ENCODE assay signal across 16 mouse cellular contexts in the genomic region with DNA sequence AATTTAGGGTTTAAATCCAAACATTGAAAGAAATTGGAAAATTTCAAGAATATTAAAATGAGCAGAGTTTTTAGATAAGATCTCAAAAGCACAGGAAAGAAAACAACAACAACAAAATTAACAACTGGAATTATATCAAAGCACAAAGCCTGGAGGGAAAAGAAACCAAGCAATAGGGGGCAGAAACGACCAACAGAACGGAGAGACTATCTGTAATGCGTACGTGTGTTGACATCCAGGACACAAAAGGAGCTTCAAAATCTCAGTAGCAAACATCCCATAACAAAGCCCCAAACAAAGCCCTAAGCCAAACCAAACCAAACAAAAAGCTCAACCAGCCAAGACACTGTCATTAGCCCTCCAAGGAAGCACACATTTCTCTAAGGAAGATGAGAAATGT.
"Had no signal": no experiment of that assay in that cellular context is flagged by ENCODE, and none has a peak within 500 bp of the region (broad histone marks: within the 10 kb centered on the region; RNA-seq: fewer than 3 reads in every experiment).

No protein-coding gene starts in this region.

- DNase-seq: kidney, adult 2 months; kidney, postnatal 14 days; kidney, postnatal 4 days; layer of hippocampus, adult 9-11 months; layer of hippocampus, postnatal 36 days; lung, postnatal 14 days; lung, postnatal 4 days; midbrain, embryonic 14.5 days; thymus, adult 18-20 months; thymus, postnatal 36 days had no signal

- H3K9me3 ChIP-seq: kidney, embryonic 15.5 days; lung, embryonic 15.5 days; stomach, embryonic 15.5 days had no signal

- H3K4me3 ChIP-seq: kidney, embryonic 15.5 days; left cerebral cortex, adult 2 months; lung, embryonic 15.5 days; stomach, embryonic 15.5 days had no signal

- H3K27me3 ChIP-seq: kidney, embryonic 15.5 days; lung, embryonic 15.5 days; stomach, embryonic 15.5 days had no signal

- H3K4me2 ChIP-seq: kidney, embryonic 15.5 days; lung, embryonic 15.5 days; midbrain, embryonic 11.5 days; stomach, embryonic 15.5 days had no signal

- H3K9ac ChIP-seq: kidney, embryonic 15.5 days; lung, embryonic 15.5 days; stomach, embryonic 15.5 days had no signal

- H3K27ac ChIP-seq: kidney, embryonic 15.5 days; left cerebral cortex, adult 2 months; lung, embryonic 15.5 days; stomach, embryonic 15.5 days had no signal

- ATAC-seq: intestine, embryonic 16.5 days had no signal

- H3K4me1 ChIP-seq: kidney, embryonic 15.5 days; lung, embryonic 15.5 days; stomach, embryonic 15.5 days had no signal

- H3K36me3 ChIP-seq: kidney, embryonic 15.5 days; lung, embryonic 15.5 days; stomach, embryonic 15.5 days had no signal
